Mouse (Mus musculus) bone marrow, adult 2 months (tissue): ENCODE data around the gene Otud7a. TPM values are rescaled to one million over a fixed set of nuclear protein-coding genes. Genes with fewer than 3 reads are reported as not detected.

Source experiments
- H3K27ac ChIP-seq: fragments of 200-500 bp; 2 replicates; pipeline ENCODE4 v1.5.1; 2012; ENCODE audit warnings: low read depth, mild to moderate bottlenecking, control low read depth, inconsistent platforms, low read length; ENCODE audit not compliant: control insufficient read depth, poor library complexity, insufficient read depth
- H3K4me1 ChIP-seq: fragments of 200-500 bp; 2 replicates; pipeline ENCODE4 v1.6.1; 2011; ENCODE audit warnings: low read length; ENCODE audit not compliant: control insufficient read depth, insufficient read depth
- H3K4me3 ChIP-seq: fragments of 200-500 bp; replicated peaks from 2 replicates; pipeline ENCODE3; 2011; ENCODE audit warnings: mild to moderate bottlenecking, low read depth, low read length, control low read depth; ENCODE audit not compliant: control insufficient read depth
- CTCF ChIP-seq: fragments of 200-500 bp; IDR thresholded peaks from 2 replicates; pipeline ENCODE4 v1.5.1; 2011; ENCODE audit warnings: low read length, control low read depth; ENCODE audit not compliant: control insufficient read depth, insufficient read depth
- POLR2A ChIP-seq: fragments of 200-500 bp; IDR thresholded peaks from 2 replicates; pipeline ENCODE4 v1.6.1; 2011; ENCODE audit warnings: low read depth, mild to moderate bottlenecking, control low read depth, low read length, borderline replicate concordance; ENCODE audit not compliant: control insufficient read depth
- WGBS: fragments of 180-500 bp; shearing (Covaris S2); methylation state at CpG from one replicate; pipeline ENCODE4 v1.1.7; 2018; 5-methylcytosine and 5-hydroxymethylcytosine counted together
- polyA plus RNA-seq: library from polyadenylated mRNA; stranded (reverse); fragments of >200 nt; gene quantifications from 2 replicates; pipeline ENCODE4 v1.2.4, GENCODE M21; 2011; ENCODE audit warnings: low replicate concordance; ENCODE audit not compliant: missing spikeins, insufficient read depth, insufficient read length

Gene Otud7a
- polyA plus RNA-seq, 1 experiment, result not detected

DNA sequence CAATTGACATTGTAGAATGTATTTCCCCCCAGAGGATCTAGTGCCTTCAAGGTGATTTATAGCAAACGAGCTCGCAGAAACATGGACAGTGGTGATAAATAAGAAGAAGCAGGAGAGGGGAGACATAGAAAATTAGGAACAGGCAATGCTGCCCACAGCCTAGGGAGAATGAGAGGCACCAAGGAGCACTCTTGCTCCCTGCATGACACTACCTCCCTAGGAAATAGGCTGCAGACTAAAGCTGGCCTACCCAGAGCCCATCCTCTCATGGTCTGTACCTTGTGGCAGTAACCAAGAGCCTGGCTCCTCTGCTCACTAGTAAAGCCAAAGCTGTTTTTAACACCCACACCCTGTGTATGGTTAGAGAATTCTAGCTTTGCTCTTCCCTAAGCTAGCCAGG lies 138.8 kb downstream of the Otud7a start:
- H3K27ac ChIP-seq, result no peak overlapping the region
- TF ChIP-seq POLR2A (no peak), CTCF (no peak)
- no peaks in the 10 kb centered on the region for H3K4me1 ChIP-seq
- H3K4me3 ChIP-seq, result no peak overlapping the region
- 59% methylated on average over 2 of the region's 2 CpGs for whole genome bisulfite sequencing

DNA sequence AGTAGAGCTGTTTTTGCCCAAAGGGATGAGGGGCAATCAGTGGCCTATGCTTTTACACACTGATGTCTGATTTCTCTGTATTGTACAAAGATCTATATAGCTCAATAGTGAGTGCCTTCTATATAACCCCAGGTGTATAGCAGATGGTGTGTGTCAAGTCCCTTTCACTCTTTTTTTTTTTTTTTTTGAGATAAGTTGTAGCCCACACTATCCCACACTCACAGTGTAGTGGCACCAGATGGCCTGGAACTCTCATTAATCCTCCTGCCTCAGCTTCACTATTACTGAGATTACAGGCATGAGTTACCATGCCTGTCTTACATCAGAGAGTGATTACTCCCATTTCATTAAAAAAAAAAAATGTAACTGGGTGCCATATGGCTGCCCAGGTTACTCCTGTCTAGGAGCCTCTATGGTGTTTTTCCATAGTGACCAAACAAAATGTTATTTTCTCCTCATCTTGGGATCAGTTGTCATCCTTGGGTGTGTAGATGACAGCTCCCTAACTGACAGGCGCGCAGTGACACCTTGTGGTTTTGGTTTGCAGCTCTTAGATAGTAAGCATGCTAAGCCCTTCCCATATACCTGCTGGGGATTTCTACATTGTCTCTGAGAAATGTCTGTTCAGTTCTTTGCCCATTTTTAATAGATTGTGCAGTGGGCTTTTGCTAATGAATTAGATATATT lies 141.8 kb downstream of the Otud7a start:
- H3K4me3 ChIP-seq, result no peak overlapping the region
- no peaks in the 10 kb centered on the region for H3K4me1 ChIP-seq
- TF ChIP-seq POLR2A, result no peak
- TF ChIP-seq CTCF, result no peak
- no peak overlapping the region for H3K27ac ChIP-seq
- whole genome bisulfite sequencing, result 49% methylated on average over 2 of the region's 2 CpGs

- no peaks in the 10 kb centered on the region for H3K4me1 ChIP-seq
- WGBS, result 39% methylated on average over 2 of the region's 2 CpGs
- no peak overlapping the region for H3K4me3 ChIP-seq
- no peak overlapping the region for H3K27ac ChIP-seq
- no peak for TF ChIP-seq POLR2A
- TF ChIP-seq CTCF, result no peak
These were observed 145.8 kb downstream of the Otud7a start for GRCm38 (mm10) chr7:63590305-63590704.

GRCm38 (mm10) chr7:63591322-63591721 lies 146.8 kb downstream of the Otud7a start:
- WGBS, result 63% methylated on average over 4 of the region's 4 CpGs
- no peak for TF ChIP-seq POLR2A
- no peak for TF ChIP-seq CTCF
- H3K4me3 ChIP-seq, result no peak overlapping the region
- no peaks in the 10 kb centered on the region for H3K4me1 ChIP-seq
- H3K27ac ChIP-seq, result no peak overlapping the region

DNA sequence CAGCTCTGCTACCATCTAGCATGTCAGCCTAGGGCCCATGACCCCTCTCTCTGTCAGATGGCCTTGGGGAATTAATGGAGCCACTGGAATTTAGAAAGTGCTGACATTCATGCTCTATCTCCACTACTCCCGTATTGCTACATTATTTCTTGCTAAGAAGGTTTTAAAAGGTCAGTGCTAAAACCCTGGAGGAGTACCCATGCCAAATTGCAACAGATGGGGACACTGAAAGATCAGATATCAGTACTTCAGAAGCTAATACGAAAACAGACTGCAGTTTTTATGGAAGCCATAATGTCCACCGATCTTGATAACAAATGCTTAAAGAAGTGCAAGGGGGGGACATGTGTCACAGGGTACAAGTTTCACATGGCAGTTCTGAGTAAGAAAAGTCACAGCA lies 147.5 kb downstream of the Otud7a start:
- 74% methylated on average over 3 of the region's 3 CpGs for WGBS
- TF ChIP-seq POLR2A (no peak), CTCF (no peak)
- Histone ChIP-seq H3K27ac (no peak overlapping the region), H3K4me3 (no peak overlapping the region), H3K4me1 (no peaks in the 10 kb centered on the region)

DNA sequence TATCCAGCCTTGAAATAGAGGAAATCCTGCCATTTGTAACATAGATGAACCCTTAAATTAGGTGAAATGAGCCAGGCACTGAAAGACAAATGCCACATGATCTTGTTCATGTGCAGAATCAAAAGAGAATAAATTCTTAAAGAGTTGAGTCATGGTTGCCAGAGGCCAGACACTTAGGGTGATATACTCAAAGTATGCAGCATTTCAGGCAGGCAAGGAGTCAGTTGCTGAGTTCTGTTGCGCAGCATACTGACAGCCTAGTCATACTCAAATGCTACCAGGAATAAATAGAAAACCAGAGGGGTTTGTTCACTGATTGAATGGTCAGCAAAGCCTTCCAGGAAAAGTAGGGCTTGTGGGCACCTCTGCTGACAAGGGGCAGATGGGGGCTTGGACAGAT lies 160.3 kb downstream of the Otud7a start:
- 91% methylated on average over 1 of the region's 1 CpGs for WGBS
- H3K27ac ChIP-seq, result no peak overlapping the region
- H3K4me3 ChIP-seq, result no peak overlapping the region
- TF ChIP-seq POLR2A (no peak), CTCF (no peak)
- no peaks in the 10 kb centered on the region; the same call in 1 of the 2 replicates for H3K4me1 ChIP-seq

- Histone ChIP-seq H3K4me3 (no peak overlapping the region), H3K4me1 (no peaks in the 10 kb centered on the region), H3K27ac (no peak overlapping the region)
- no peak for TF ChIP-seq POLR2A
- 74% methylated on average over 3 of the region's 3 CpGs for WGBS
These were observed 172.5 kb downstream of the Otud7a start for GRCm38 (mm10) chr7:63617018-63617417.

DNA sequence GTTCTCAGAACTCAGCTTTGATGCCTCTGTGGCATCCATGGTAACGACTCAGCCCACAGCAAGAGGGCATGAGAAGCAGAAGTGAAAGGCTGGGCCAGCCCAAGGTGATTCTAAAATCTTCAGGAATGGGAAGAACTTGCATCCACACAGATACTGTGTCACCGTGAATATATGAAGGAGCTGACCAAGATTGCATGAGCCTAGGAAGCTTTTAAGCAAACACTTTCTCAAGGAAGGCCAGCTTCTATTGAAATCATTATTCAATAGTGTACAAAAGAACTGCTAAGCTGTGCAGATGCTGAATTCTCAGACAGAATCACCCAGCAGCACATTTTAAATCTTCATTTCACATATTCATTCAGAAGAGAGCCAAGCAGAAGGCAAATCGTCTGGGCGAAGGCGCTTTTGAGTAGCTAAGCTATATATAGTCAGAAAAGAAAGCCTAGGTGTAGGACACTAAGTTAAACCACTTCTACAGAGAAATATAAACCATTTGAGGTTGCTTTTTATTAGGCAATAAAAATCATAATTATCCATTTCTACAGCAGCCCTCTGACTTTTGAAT lies 176.3 kb downstream of the Otud7a start:
- 78% methylated on average over 5 of the region's 5 CpGs for WGBS
- no peaks in the 10 kb centered on the region for H3K4me1 ChIP-seq
- H3K4me3 ChIP-seq, result no peak overlapping the region
- H3K27ac ChIP-seq, result no peak overlapping the region
- TF ChIP-seq POLR2A (no peak), CTCF (no peak)

DNA sequence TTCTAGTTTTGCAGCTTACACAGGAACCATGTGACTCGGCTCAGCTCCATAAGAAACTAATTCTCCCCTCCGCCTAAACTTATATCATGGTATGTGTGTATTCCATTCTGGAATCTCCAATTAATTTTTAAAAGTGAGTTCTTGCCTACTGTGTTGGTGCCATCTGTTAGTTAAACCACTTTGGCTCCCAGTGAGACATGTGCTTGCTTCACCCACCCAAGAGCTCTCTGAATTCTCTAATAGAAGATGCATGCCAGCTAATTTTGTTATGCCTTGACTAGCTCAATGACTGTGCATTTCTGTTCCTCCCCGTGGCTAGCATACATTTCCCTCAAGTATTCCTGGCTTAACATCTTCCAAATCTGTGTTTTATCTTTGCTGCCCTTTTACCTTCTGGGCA lies 193.1 kb downstream of the Otud7a start:
- no peak overlapping the region for H3K27ac ChIP-seq
- TF ChIP-seq POLR2A, result no peak
- no peak for TF ChIP-seq CTCF
- no peaks in the 10 kb centered on the region for H3K4me1 ChIP-seq
- no peak overlapping the region for H3K4me3 ChIP-seq
- 69% methylated on average over 3 of the region's 3 CpGs for WGBS
